Mouse (Mus musculus): ENCODE data around the gene Adamts12. TPM values are rescaled to one million over a fixed set of nuclear protein-coding genes. Genes with fewer than 3 reads are reported as not detected.

The Adamts12 gene
- not detected in 2 replicates for total RNA-seq (2012; rRNA removed)
- polyA plus RNA-seq (2012; ENCODE audit: insufficient read depth in 1 of 2, insufficient read length in 2 of 2, low read depth in 1 of 2, low replicate concordance in 2 of 2, missing spikeins in 1 of 2) = not detected

DNA sequence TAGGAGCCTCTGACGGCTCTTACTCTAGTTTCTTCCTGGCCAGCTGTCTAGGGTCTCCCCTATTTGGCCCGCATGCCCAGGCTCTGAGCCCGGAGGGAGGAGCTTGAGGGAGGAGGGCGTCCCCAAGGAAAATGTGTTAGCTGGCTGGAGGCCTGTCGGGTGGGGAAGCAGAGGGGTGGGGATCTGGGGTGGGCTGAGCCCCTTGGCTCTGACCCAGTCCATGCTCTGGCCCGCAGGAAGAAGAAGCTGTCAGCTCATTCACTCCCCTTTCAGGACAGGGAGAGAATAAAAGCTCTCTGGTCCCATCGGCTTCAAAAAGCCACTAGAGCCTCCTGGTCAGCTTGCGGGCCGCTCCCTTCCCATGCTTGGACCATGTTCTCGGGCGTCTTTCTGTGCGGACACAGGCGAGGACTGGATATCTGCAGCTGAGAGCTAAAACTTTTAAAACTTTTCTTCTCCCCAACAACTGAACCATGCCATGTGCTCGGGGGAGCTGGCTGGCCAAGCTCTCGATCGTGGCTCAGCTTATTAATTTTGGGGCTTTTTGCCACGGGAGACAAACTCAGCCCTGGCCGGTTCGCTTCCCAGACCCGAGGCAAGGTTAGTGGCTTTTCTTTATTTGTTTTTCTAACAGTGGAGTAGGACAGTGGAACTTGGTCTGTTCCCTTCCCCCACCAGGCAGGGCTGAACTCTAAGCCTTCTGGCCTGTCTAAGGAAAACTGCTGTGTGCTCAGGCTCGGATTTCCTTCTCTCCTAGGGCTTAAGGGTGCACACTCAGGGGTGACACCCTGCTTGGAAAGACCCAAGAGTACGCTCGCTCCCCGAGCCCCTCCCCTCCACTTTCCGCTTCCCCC lies at the start of gene Adamts12:
TSS of gene Adamts12 (plus strand) at position 233 of the 854 bp plus-strand sequence.
- TF ChIP-seq GABPA (IDR thresholded peaks at IDR 0.05; ENCODE audit: low read depth, low read length) (no peak), TAL1 (IDR thresholded peaks at IDR 0.05; ENCODE audit: low read length) (no peak), MAZ (IDR thresholded peaks at IDR 0.05; ENCODE audit: low read depth, low read length) (no peak)
- Histone ChIP-seq H3K27me3 (ENCODE audit: control insufficient read depth in 1 of 2, insufficient read depth in 2 of 2, low read length in 2 of 2) (no peaks in the 10 kb centered on the region), H3K27ac (ENCODE audit: control insufficient read depth, low read depth, low read length) (no peak within 1 kb of the TSS), H3K4me3 (ENCODE audit: control insufficient read depth in 1 of 2, insufficient read depth in 1 of 2, low read depth in 2 of 2, low read length in 2 of 2) (no peak within 1 kb of the TSS), H3K36me3 (ENCODE audit: control insufficient read depth in 1 of 2, insufficient read depth in 2 of 2, low read length in 2 of 2) (no peaks in the 10 kb centered on the region), H3K4me1 (ENCODE audit: control insufficient read depth in 1 of 2, insufficient read depth in 2 of 2, low read length in 2 of 2) (no peaks in the 10 kb centered on the region), H3K9ac (ENCODE audit: control insufficient read depth, low read depth, low read length, poor library complexity, severe bottlenecking) (no peak within 1 kb of the TSS), H3K79me2 (ENCODE audit: control insufficient read depth, insufficient read depth, low read length, poor library complexity) (no peaks in the 10 kb centered on the region), H3K9me3 (replicated peaks; ENCODE audit: insufficient read depth, low read length) (no peaks in the 10 kb centered on the region)
- DNase-seq (ENCODE audit: low read depth, low spot score) = no peak

- no peak overlapping the region for H3K27ac ChIP-seq (ENCODE audit: control insufficient read depth, low read depth, low read length)
- TF ChIP-seq ELF1 (IDR thresholded peaks at IDR 0.05; ENCODE audit: low read depth, low read length) = no peak
- TF ChIP-seq TAL1 (IDR thresholded peaks at IDR 0.05; ENCODE audit: low read length) = no peak
- no peak for TF ChIP-seq MEF2A (IDR thresholded peaks at IDR 0.05; ENCODE audit: extremely low read depth, insufficient replicate concordance, low read depth, low read length, poor library complexity, severe bottlenecking)
- no peak for TF ChIP-seq CTCF (IDR thresholded peaks at IDR 0.05 in 2 of 3, conservative IDR thresholded peaks at IDR 0.05 in 1 of 3; ENCODE audit: control insufficient read depth in 1 of 3, insufficient read depth in 1 of 3, low read depth in 2 of 3, low read length in 3 of 3, poor library complexity in 1 of 3, severe bottlenecking in 1 of 3)
- TF ChIP-seq POLR2AphosphoS2 (IDR thresholded peaks at IDR 0.05; ENCODE audit: low read length) = no peak
- no peak overlapping the region for H3K4me3 ChIP-seq (ENCODE audit: control insufficient read depth in 1 of 2, insufficient read depth in 1 of 2, low read depth in 2 of 2, low read length in 2 of 2)
- H3K36me3 ChIP-seq (ENCODE audit: control insufficient read depth in 1 of 2, insufficient read depth in 2 of 2, low read length in 2 of 2) = no peaks in the 10 kb centered on the region
- H3K9ac ChIP-seq (ENCODE audit: control insufficient read depth, low read depth, low read length, poor library complexity, severe bottlenecking) = no peak overlapping the region
- H3K9me3 ChIP-seq (replicated peaks; ENCODE audit: insufficient read depth, low read length) = no peaks in the 10 kb centered on the region
- no peaks in the 10 kb centered on the region for H3K27me3 ChIP-seq (ENCODE audit: control insufficient read depth in 1 of 2, insufficient read depth in 2 of 2, low read length in 2 of 2)
- no peaks in the 10 kb centered on the region for H3K79me2 ChIP-seq (ENCODE audit: control insufficient read depth, insufficient read depth, low read length, poor library complexity)
- H3K4me1 ChIP-seq (ENCODE audit: control insufficient read depth in 1 of 2, insufficient read depth in 2 of 2, low read length in 2 of 2) = no peaks in the 10 kb centered on the region
- DNase-seq (ENCODE audit: low read depth, low spot score) = no peak
Measured at GRCm38 (mm10) chr15:11014931-11015330, 49.7 kb upstream of the Adamts12 start.

DNA sequence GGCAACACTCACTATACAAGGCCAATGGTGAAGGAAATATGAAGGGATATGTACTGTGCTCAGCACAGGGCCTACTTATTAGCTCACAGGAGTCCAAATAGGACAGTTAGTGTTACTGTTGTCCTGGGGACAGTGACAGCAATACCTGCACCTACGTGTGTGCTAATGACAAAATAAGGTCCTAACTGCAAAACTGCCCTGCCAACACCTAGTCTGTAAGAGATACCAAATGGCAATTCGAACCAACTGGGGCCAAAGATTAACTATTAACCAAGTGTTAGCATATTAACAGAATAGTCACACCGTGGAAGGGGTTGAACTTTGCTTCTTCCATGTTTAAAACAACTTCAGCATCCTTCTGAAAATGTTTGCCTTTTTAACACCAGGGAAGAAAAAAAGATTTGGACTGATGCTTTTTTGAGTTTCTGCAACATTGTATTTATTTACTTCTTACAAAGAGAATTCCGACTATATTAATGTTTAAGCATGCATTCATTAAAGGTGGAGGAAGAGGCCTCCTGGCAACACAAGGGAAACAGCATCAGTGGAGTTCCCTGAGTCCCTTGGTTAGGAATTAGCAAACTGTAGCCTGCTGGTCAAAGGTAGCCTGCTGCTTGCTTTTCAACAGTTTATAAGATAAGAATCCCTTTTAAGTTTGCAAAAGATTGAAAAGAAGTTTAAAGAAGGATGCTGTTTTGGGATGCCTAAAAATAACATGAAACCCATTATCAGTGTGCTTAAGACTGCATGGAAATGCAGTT lies 37.6 kb upstream of the Adamts12 start:
- no peaks in the 10 kb centered on the region for H3K9me3 ChIP-seq (replicated peaks; ENCODE audit: insufficient read depth, low read length)
- H3K27ac ChIP-seq (ENCODE audit: control insufficient read depth, low read depth, low read length) = no peak overlapping the region
- no peak for DNase-seq (ENCODE audit: low read depth, low spot score)
- H3K4me3 ChIP-seq (ENCODE audit: control insufficient read depth in 1 of 2, insufficient read depth in 1 of 2, low read depth in 2 of 2, low read length in 2 of 2) = no peak overlapping the region
- no peaks in the 10 kb centered on the region for H3K36me3 ChIP-seq (ENCODE audit: control insufficient read depth in 1 of 2, insufficient read depth in 2 of 2, low read length in 2 of 2)
- H3K79me2 ChIP-seq (ENCODE audit: control insufficient read depth, insufficient read depth, low read length, poor library complexity) = no peaks in the 10 kb centered on the region
- no peaks in the 10 kb centered on the region for H3K4me1 ChIP-seq (ENCODE audit: control insufficient read depth in 1 of 2, insufficient read depth in 2 of 2, low read length in 2 of 2)
- no peak for TF ChIP-seq HCFC1 (IDR thresholded peaks at IDR 0.05; ENCODE audit: low read depth, low read length)
- no peak for TF ChIP-seq CTCF (IDR thresholded peaks at IDR 0.05 in 2 of 3, conservative IDR thresholded peaks at IDR 0.05 in 1 of 3; ENCODE audit: control insufficient read depth in 1 of 3, insufficient read depth in 1 of 3, low read depth in 2 of 3, low read length in 3 of 3, poor library complexity in 1 of 3, severe bottlenecking in 1 of 3)
- TF ChIP-seq MAZ (IDR thresholded peaks at IDR 0.05; ENCODE audit: low read depth, low read length) = no peak
- TF ChIP-seq ELF1 (IDR thresholded peaks at IDR 0.05; ENCODE audit: low read depth, low read length) = no peak
- no peak for TF ChIP-seq GATA1 (IDR thresholded peaks at IDR 0.05; ENCODE audit: low read depth, low read length)
- TF ChIP-seq USF1 (IDR thresholded peaks at IDR 0.05; ENCODE audit: low read depth, low read length) = no peak
- no peak for TF ChIP-seq GABPA (IDR thresholded peaks at IDR 0.05; ENCODE audit: low read depth, low read length)
- no peak for TF ChIP-seq NRF1 (IDR thresholded peaks at IDR 0.05; ENCODE audit: insufficient read depth, low read depth, low read length, poor library complexity, severe bottlenecking)
- TF ChIP-seq NELFE (IDR thresholded peaks at IDR 0.05; ENCODE audit: low read depth, low read length) = no peak
- TF ChIP-seq CHD2 (IDR thresholded peaks at IDR 0.05; ENCODE audit: low read length) = no peak
- no peak for TF ChIP-seq MAX (IDR thresholded peaks at IDR 0.05; ENCODE audit: low read length)
- no peak for TF ChIP-seq JUND (IDR thresholded peaks at IDR 0.05; ENCODE audit: low read depth, low read length)
- TF ChIP-seq CHD1 (IDR thresholded peaks at IDR 0.05; ENCODE audit: low read depth, low read length) = no peak
- H3K9ac ChIP-seq (ENCODE audit: control insufficient read depth, low read depth, low read length, poor library complexity, severe bottlenecking) = no peak overlapping the region
- no peaks in the 10 kb centered on the region for H3K27me3 ChIP-seq (ENCODE audit: control insufficient read depth in 1 of 2, insufficient read depth in 2 of 2, low read length in 2 of 2)

Measured in MEL (cell line).